Mouse (Mus musculus): ENCODE measurements around the gene Hist2h3b. TPM values are rescaled to one million over a fixed set of nuclear protein-coding genes. Genes with fewer than 3 reads are reported as not detected.
"Not testable (repeated sequence)": the region's sequence is repeated elsewhere in the genome, so short reads cannot be mapped to it uniquely, and the experiment has no call there.

Gene Hist2h3b
- polyA plus RNA-seq, 1 experiment, result 102 TPM

- peaks cover 9% of the 10 kb centered on the region; the same call in 1 of the 2 replicates for H3K4me1 ChIP-seq (ENCODE audit: control insufficient read depth, insufficient read depth, insufficient read length)
- H3K36me3 ChIP-seq (ENCODE audit: control insufficient read depth, insufficient read depth, low read length), result no peaks in the 10 kb centered on the region
- H3K4me3 ChIP-seq (ENCODE audit: extremely low read depth, insufficient read depth, insufficient read length), result no peak overlapping the region; the same call in 1 of the 2 replicates
- no peaks in the 10 kb centered on the region for H3K27me3 ChIP-seq (ENCODE audit: control insufficient read depth, insufficient read depth, low read length)
- peak overlapping the region; percentile 74 for H3K27ac ChIP-seq (ENCODE audit: insufficient read depth, low read length)
- TF ChIP-seq POLR2A (IDR thresholded peaks at IDR 0.05; ENCODE audit: low read depth, low read length) (no peak), CTCF (IDR thresholded peaks at IDR 0.05; ENCODE audit: extremely low read depth, insufficient read depth, insufficient read length, insufficient replicate concordance) (no peak)
- DNase-seq (ENCODE audit: low read depth in 1 of 2, low spot score in 2 of 2), result no peak
- WGBS, result 87% methylated on average over 9 of the region's 9 CpGs
Observed at GRCm38 (mm10) chr3:96240799-96241197, 27.7 kb upstream of the Hist2h3b start.

DNA sequence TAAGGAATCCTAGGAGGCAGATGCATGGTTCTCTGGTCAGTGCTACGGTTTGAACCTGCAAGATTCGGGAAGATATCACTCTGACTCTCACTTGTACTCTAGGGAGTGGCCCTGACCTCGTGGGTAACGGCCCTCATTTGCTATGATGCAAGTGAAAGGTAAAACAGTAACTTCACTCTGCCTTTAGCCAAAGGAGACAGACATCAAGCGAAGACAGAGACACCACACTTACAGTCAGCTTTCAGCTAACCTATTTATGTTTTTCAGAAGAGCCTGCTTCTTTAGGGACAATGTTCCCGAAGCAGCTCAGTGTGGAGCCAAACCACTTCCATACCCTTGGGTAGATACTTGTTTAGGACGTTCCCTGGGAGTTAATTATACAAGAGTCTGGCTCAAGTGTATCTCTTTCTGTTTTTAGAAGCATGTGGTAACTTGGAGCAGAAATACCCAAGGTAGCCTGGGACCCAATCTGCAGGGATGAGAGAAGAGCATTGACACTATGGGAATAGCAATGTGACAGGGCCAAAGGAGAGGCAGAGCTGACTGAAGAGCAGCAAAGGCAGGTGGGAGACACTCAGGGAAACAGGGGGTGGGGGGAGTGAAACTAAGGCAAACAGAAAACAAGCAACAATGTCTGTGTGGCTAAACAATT, 24.4 kb upstream of the Hist2h3b start:
- H3K27ac ChIP-seq (ENCODE audit: insufficient read depth, low read length), result peak overlapping the region; percentile 98
- H3K4me1 ChIP-seq (ENCODE audit: control insufficient read depth, insufficient read depth, insufficient read length), result peaks cover 9% of the 10 kb centered on the region; the same call in 1 of the 2 replicates
- WGBS, result 64% methylated on average over 7 of the region's 7 CpGs
- no peaks in the 10 kb centered on the region for H3K36me3 ChIP-seq (ENCODE audit: control insufficient read depth, insufficient read depth, low read length)
- TF ChIP-seq CTCF (IDR thresholded peaks at IDR 0.05; ENCODE audit: extremely low read depth, insufficient read depth, insufficient read length, insufficient replicate concordance) (no peak), POLR2A (IDR thresholded peaks at IDR 0.05; ENCODE audit: low read depth, low read length) (no peak)
- no peak overlapping the region; the same call in 1 of the 2 replicates for H3K4me3 ChIP-seq (ENCODE audit: extremely low read depth, insufficient read depth, insufficient read length)
- no peaks in the 10 kb centered on the region for H3K27me3 ChIP-seq (ENCODE audit: control insufficient read depth, insufficient read depth, low read length)
- DNase-seq (ENCODE audit: low read depth in 1 of 2, low spot score in 2 of 2), result no peak

- peak; percentile 65 to 79 for DNase-seq (ENCODE audit: low read depth in 1 of 2, low spot score in 2 of 2)
- WGBS, result under 1% methylated on average over 37 of the region's 88 CpGs
- peak within 1 kb of the TSS; percentile 72 for H3K4me3 ChIP-seq (ENCODE audit: extremely low read depth, insufficient read depth, insufficient read length)
- H3K36me3 ChIP-seq (ENCODE audit: control insufficient read depth, insufficient read depth, low read length); H3K4me1 ChIP-seq (ENCODE audit: control insufficient read depth, insufficient read depth, insufficient read length); H3K27me3 ChIP-seq (ENCODE audit: control insufficient read depth, insufficient read depth, low read length): not testable (repeated sequence)
- H3K27ac ChIP-seq (ENCODE audit: insufficient read depth, low read length), result peak within 1 kb of the TSS; percentile 98
- peak; percentile 77 for TF ChIP-seq POLR2A (IDR thresholded peaks at IDR 0.05; ENCODE audit: low read depth, low read length)
Observed at GRCm38 (mm10) chr3:96245003-96245886, 23.2 kb upstream of the Hist2h3b start, which contains the start of gene Hist2h2aa1. Gene Hist2h2aa1 (plus strand): TSS chr3:96245497.

GRCm38 (mm10) chr3:96246018-96246417, 22.4 kb upstream of the Hist2h3b start:
- H3K36me3 ChIP-seq (ENCODE audit: control insufficient read depth, insufficient read depth, low read length); H3K4me1 ChIP-seq (ENCODE audit: control insufficient read depth, insufficient read depth, insufficient read length); H3K27me3 ChIP-seq (ENCODE audit: control insufficient read depth, insufficient read depth, low read length); DNase-seq (ENCODE audit: low read depth in 1 of 2, low spot score in 2 of 2): not testable (repeated sequence)
- peak overlapping the region; percentile 60; the same call in 1 of the 2 replicates for H3K4me3 ChIP-seq (ENCODE audit: extremely low read depth, insufficient read depth, insufficient read length)
- H3K27ac ChIP-seq (ENCODE audit: insufficient read depth, low read length), result peak overlapping the region; percentile 89
- under 1% methylated on average over 11 of the region's 21 CpGs for WGBS

DNA sequence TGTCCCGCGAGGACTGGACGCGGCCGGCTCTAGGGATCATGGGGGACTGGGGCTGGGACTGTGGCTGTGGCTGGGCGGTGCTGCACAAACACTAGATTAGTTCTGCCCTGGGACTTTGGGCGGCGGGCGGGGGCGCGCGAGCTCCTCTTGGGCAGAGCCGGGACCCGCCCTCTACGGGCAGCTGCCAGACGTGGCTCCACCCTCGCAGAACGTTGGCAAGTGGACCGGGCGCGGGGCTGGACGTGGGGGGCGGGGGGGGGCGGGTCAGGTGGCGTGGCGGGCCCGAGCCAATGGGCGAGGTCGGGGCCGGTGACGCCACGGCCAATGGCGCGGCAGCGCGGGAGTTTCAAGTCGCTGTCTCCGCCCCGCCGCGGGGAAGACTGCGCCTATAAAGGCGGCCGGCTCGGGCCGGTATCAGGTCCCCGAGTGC, 22.0 kb upstream of the Hist2h3b start, which contains the start of gene Hist2h3c1:
Hist2h3c1 (plus strand) TSS at position 259 of the 430 bp plus-strand sequence.
- H3K27me3 ChIP-seq (ENCODE audit: control insufficient read depth, insufficient read depth, low read length); DNase-seq (ENCODE audit: low read depth in 1 of 2, low spot score in 2 of 2); H3K36me3 ChIP-seq (ENCODE audit: control insufficient read depth, insufficient read depth, low read length); H3K4me1 ChIP-seq (ENCODE audit: control insufficient read depth, insufficient read depth, insufficient read length): not testable (repeated sequence)
- WGBS, result 0% methylated on average over 10 of the region's 47 CpGs
- Histone ChIP-seq H3K4me3 (ENCODE audit: extremely low read depth, insufficient read depth, insufficient read length) (peak within 1 kb of the TSS; percentile 60; the same call in 1 of the 2 replicates), H3K27ac (ENCODE audit: insufficient read depth, low read length) (peak within 1 kb of the TSS; percentile 89)

GRCm38 (mm10) chr3:96247356-96248140, 20.9 kb upstream of the Hist2h3b start:
- 19% methylated on average over 11 of the region's 11 CpGs for WGBS
- H3K36me3 ChIP-seq (ENCODE audit: control insufficient read depth, insufficient read depth, low read length), result no peaks in the 10 kb centered on the region
- DNase-seq (ENCODE audit: low read depth in 1 of 2, low spot score in 2 of 2), result no peak
- H3K27me3 ChIP-seq (ENCODE audit: control insufficient read depth, insufficient read depth, low read length), result no peaks in the 10 kb centered on the region
- H3K27ac ChIP-seq (ENCODE audit: insufficient read depth, low read length), result no peak overlapping the region
- H3K4me3 ChIP-seq (ENCODE audit: extremely low read depth, insufficient read depth, insufficient read length), result no peak overlapping the region; the same call in 1 of the 2 replicates
- no peak for TF ChIP-seq CTCF (IDR thresholded peaks at IDR 0.05; ENCODE audit: extremely low read depth, insufficient read depth, insufficient read length, insufficient replicate concordance)
- no peak for TF ChIP-seq POLR2A (IDR thresholded peaks at IDR 0.05; ENCODE audit: low read depth, low read length)
- peaks cover 7% of the 10 kb centered on the region; the same call in 1 of the 2 replicates for H3K4me1 ChIP-seq (ENCODE audit: control insufficient read depth, insufficient read depth, insufficient read length)

Measured in spleen, adult 2 months (tissue).